Mouse (Mus musculus) small intestine, adult 2 months (tissue): Measurements from ENCODE around the gene Adamts14.

Source experiments
- CTCF ChIP-seq: fragments of 200-500 bp; IDR thresholded peaks from 2 replicates; pipeline ENCODE4 v1.5.1; 2012; ENCODE audit warnings: low read depth, mild to moderate bottlenecking, control low read depth, inconsistent platforms, low read length, moderate library complexity, mixed read lengths; ENCODE audit not compliant: insufficient replicate concordance, insufficient read length; ENCODE audit errors: extremely low read depth
- POLR2A ChIP-seq: fragments of 200-500 bp; IDR thresholded peaks from 2 replicates; pipeline ENCODE4 v1.6.1; 2012; ENCODE audit warnings: low read depth, mild to moderate bottlenecking, control low read depth, inconsistent platforms, low read length, moderate library complexity

DNA sequence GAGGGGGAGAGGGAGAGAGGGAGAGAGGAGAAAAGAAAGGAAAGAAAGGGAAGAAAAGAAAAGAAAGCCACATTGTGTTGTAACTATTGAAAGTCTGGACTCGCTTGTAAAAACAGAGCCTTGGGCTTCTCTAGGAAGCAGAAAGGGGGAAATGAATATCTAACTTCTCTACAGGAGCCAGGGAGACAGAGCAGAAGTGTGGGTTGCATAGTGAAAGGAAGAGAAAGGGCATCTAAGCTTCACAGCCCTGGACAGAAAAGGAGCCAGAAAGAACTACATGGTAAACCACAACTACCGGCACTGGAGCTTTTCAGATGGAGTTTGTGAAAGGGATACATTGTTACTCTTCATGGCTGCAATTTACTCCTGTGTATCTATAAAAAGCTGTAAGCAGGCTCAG, 17.2 kb upstream of the Adamts14 start:
- TF ChIP-seq POLR2A = no peak
- no peak for TF ChIP-seq CTCF
